ENCODE assay signal across 28 mouse cellular contexts in genomic region chr11:87972829-87973228, GRCm38 (mm10). TPM values are rescaled to one million over a fixed set of nuclear protein-coding genes. Genes with fewer than 3 reads are reported as not detected.
"Had no signal": no experiment of that assay in that cellular context is flagged by ENCODE, and none has a peak within 500 bp of the region (broad histone marks: within the 10 kb centered on the region; RNA-seq: fewer than 3 reads in every experiment).

No protein-coding gene starts in this region.

- H3K27ac ChIP-seq: gastrocnemius, adult 2 months; heart, embryonic 10.5 days; hindbrain, embryonic 13.5 days; hindbrain, embryonic 15.5 days; hindbrain, postnatal 0 days; kidney, embryonic 15.5 days; kidney, postnatal 0 days; layer of hippocampus, adult 2 months; left cerebral cortex, adult 2 months; limb, embryonic 10.5 days; limb, embryonic 12.5 days; liver, embryonic 13.5 days had no signal

- ATAC-seq: hindbrain, postnatal 0 days had no signal

- DNase-seq: gastrocnemius, adult 2 months; gastrocnemius, postnatal 10 days; gastrocnemius, postnatal 25 days; heart, adult 18-20 months; heart, postnatal 10 days; kidney, adult 11 months; kidney, adult 2 months; kidney, adult 9 months; kidney, postnatal 14 days; kidney, postnatal 4 days; liver; liver, embryonic 13.5 days had no signal

- H3K4me2 ChIP-seq: heart, embryonic 12.5 days; hindbrain, embryonic 13.5 days; hindbrain, embryonic 15.5 days; kidney, embryonic 15.5 days; limb, embryonic 12.5 days; liver, embryonic 11.5 days; liver, embryonic 13.5 days had no signal

- H3K9ac ChIP-seq: heart, embryonic 12.5 days; hindbrain, embryonic 13.5 days; hindbrain, embryonic 15.5 days; kidney, embryonic 15.5 days; limb, embryonic 12.5 days; liver, embryonic 13.5 days had no signal

- H3K4me3 ChIP-seq: gastrocnemius, adult 2 months; heart, embryonic 10.5 days; heart, embryonic 12.5 days; hindbrain, embryonic 13.5 days; hindbrain, embryonic 15.5 days; kidney, embryonic 15.5 days; layer of hippocampus, adult 2 months; left cerebral cortex, adult 2 months; limb, embryonic 10.5 days; limb, embryonic 12.5 days; liver, embryonic 13.5 days had no signal

- H3K27me3 ChIP-seq: hindbrain, embryonic 15.5 days had no signal

- H3K9me3 ChIP-seq: heart, embryonic 10.5 days; heart, embryonic 12.5 days; hindbrain, embryonic 13.5 days; hindbrain, embryonic 15.5 days; kidney, embryonic 15.5 days; limb, embryonic 10.5 days; limb, embryonic 12.5 days; liver, embryonic 13.5 days had no signal

RNA-seq across cellular contexts. Expression of gene Olfr464, which starts 52.1 kb away (rescaled TPM):
- polyA plus RNA-seq: heart, embryonic 10.5 days; heart, embryonic 12.5 days; heart, embryonic 14.5 days; heart, embryonic 16.5 days; hindbrain, embryonic 11.5 days; kidney, adult 2 months; kidney, embryonic 15.5 days; kidney, postnatal 0 days; limb, embryonic 10.5 days; limb, embryonic 12.5 days; limb, embryonic 14.5 days; liver, embryonic 11.5 days; liver, embryonic 13.5 days had no signal
